Comparison of ENCODE assay signal across 34 mouse cellular contexts in the genomic region with DNA sequence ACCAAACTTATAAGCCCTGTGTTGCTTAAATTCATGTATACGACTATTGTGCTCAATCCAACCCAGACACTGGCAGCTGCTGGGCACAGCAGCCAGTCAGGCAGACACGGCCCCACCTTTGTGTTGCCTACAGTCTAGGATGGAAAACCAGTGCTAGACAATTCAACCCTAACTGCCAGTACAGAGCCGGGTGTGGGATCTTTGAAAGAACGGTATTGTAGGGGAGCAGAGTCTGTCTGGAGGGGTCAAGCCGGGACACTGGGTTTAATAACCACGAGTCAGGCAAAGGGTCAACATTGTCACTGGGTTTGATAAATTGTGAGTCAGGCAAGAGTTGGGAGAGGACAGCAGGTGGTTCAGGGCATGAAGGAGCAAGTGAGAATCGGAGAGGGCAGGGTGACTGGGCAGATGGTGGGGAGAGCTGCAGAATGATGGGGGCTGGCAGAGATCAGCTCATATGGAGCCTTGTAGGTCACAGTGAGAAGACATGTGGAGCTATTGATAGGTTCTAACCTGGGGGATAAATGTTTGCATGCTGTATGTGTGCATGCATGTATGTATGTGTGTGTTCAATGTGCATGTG. TPM values are rescaled to one million over a fixed set of nuclear protein-coding genes. Genes with fewer than 3 reads are reported as not detected.
DNase-seq lines count a peak whose midpoint lies in the region; ATAC-seq and TF ChIP-seq lines count a peak whose summit lies in the region.
"Had no signal": no experiment of that assay in that cellular context is flagged by ENCODE, and none has a peak within 500 bp of the region (broad histone marks: within the 10 kb centered on the region; RNA-seq: fewer than 3 reads in every experiment).

No protein-coding gene starts in this region.

- H3K27me3 ChIP-seq in hindbrain, embryonic 10.5 days (ENCODE audit: insufficient read depth, poor library complexity, severe bottlenecking), result peaks cover 10% of the 10 kb centered on the region; the same call in 1 of the 2 replicates
- no peaks in the 10 kb centered on the region for H3K27me3 ChIP-seq in hindbrain, postnatal 0 days (ENCODE audit: insufficient read depth, low read length)
- H3K27me3 ChIP-seq in intestine, postnatal 0 days (replicated peaks; ENCODE audit: control insufficient read depth, insufficient read depth, low read length), result no peaks in the 10 kb centered on the region
- H3K27me3 ChIP-seq: CH12.LX; forebrain, embryonic 15.5 days; heart, embryonic 13.5 days; midbrain, embryonic 15.5 days had no signal

- H3K36me3 ChIP-seq in hindbrain, embryonic 10.5 days, result no peaks in the 10 kb centered on the region
- H3K36me3 ChIP-seq in hindbrain, postnatal 0 days (ENCODE audit: insufficient read depth, low read length), result no peaks in the 10 kb centered on the region
- no peaks in the 10 kb centered on the region for H3K36me3 ChIP-seq in intestine, postnatal 0 days (ENCODE audit: control insufficient read depth, insufficient read depth)
- H3K36me3 ChIP-seq: forebrain, embryonic 15.5 days; heart, embryonic 13.5 days; limb, embryonic 13.5 days; midbrain, embryonic 10.5 days; midbrain, embryonic 15.5 days had no signal

- no peak overlapping the region for H3K4me2 ChIP-seq in hindbrain, postnatal 0 days (ENCODE audit: low read depth, low read length)
- no peak overlapping the region for H3K4me2 ChIP-seq in intestine, postnatal 0 days (replicated peaks; ENCODE audit: low read depth)
- H3K4me2 ChIP-seq: forebrain, embryonic 15.5 days; heart, embryonic 13.5 days; hindbrain, embryonic 14.5 days; limb, embryonic 13.5 days; liver, embryonic 11.5 days; midbrain, embryonic 15.5 days had no signal

- no peak for ATAC-seq in hindbrain, postnatal 0 days
- peak; percentile 29 for ATAC-seq in intestine, postnatal 0 days
- ATAC-seq: forebrain, embryonic 15.5 days; midbrain, embryonic 15.5 days had no signal

- DNase-seq in embryo, embryonic 10 days (ENCODE audit: low spot score), result peak; percentile 31
- no peak for DNase-seq in embryo, embryonic 9.5 days (ENCODE audit: extremely low spot score)
- peak; percentile 41 for DNase-seq in hindbrain, embryonic 10.5 days (ENCODE audit: low spot score)
- no peak for DNase-seq in hindbrain, postnatal 0 days (ENCODE audit: low spot score)
- peak; percentile 35 for DNase-seq in Muller cell, postnatal 12 days (ENCODE audit: inconsistent ontology term)
- DNase-seq in lung, postnatal 36 days, result no peak
- no peak for DNase-seq in cerebellum, postnatal 14 days
- DNase-seq: adrenal gland, postnatal 10 days; cerebellum, adult 8-10 months; cerebellum, postnatal 36 days; gastrocnemius, postnatal 25 days; heart, adult 2 months; heart, postnatal 10 days; kidney, adult 18-20 months; kidney, postnatal 36 days; right cerebral cortex, postnatal 4 days; thymus, adult 18-20 months; thymus, postnatal 25 days had no signal

- 56% methylated on average over 7 of the region's 7 CpGs for WGBS in hindbrain, embryonic 10.5 days
- 33% methylated on average over 7 of the region's 7 CpGs for WGBS in hindbrain, postnatal 0 days
- WGBS in intestine, postnatal 0 days, result 34% methylated on average over 7 of the region's 7 CpGs

- no peak overlapping the region for H3K4me3 ChIP-seq in hindbrain, embryonic 10.5 days
- no peak overlapping the region for H3K4me3 ChIP-seq in hindbrain, postnatal 0 days (ENCODE audit: low read length)
- H3K4me3 ChIP-seq in intestine, postnatal 0 days (ENCODE audit: low read depth, low read length), result no peak overlapping the region
- H3K4me3 ChIP-seq: forebrain, embryonic 15.5 days; heart, adult 2 months; heart, embryonic 13.5 days; layer of hippocampus, adult 2 months; left cerebral cortex, adult 2 months; limb, embryonic 13.5 days; midbrain, embryonic 10.5 days; midbrain, embryonic 15.5 days had no signal

- peaks cover 40% of the 10 kb centered on the region for H3K4me1 ChIP-seq in hindbrain, embryonic 10.5 days (replicated peaks)
- no peaks in the 10 kb centered on the region for H3K4me1 ChIP-seq in hindbrain, postnatal 0 days (ENCODE audit: insufficient read depth, low read length)
- no peaks in the 10 kb centered on the region for H3K4me1 ChIP-seq in intestine, postnatal 0 days (replicated peaks; ENCODE audit: control insufficient read depth, insufficient read depth, low read length)

- no peaks in the 10 kb centered on the region for H3K9me3 ChIP-seq in hindbrain, embryonic 10.5 days
- H3K9me3 ChIP-seq in hindbrain, postnatal 0 days (ENCODE audit: low read length), result no peaks in the 10 kb centered on the region
- no peaks in the 10 kb centered on the region for H3K9me3 ChIP-seq in intestine, postnatal 0 days (ENCODE audit: control insufficient read depth)
- H3K9me3 ChIP-seq: forebrain, embryonic 15.5 days; heart, embryonic 13.5 days; limb, embryonic 13.5 days; midbrain, embryonic 10.5 days; midbrain, embryonic 15.5 days had no signal

- peak overlapping the region; percentile 72 for H3K27ac ChIP-seq in hindbrain, embryonic 10.5 days
- H3K27ac ChIP-seq in hindbrain, postnatal 0 days, result no peak overlapping the region
- no peak overlapping the region for H3K27ac ChIP-seq in intestine, postnatal 0 days (ENCODE audit: low read depth, low read length)
- H3K27ac ChIP-seq: forebrain, embryonic 15.5 days; heart, adult 2 months; heart, embryonic 13.5 days; hindbrain, embryonic 14.5 days; layer of hippocampus, adult 2 months; left cerebral cortex, adult 2 months; limb, embryonic 13.5 days; macrophage; midbrain, embryonic 10.5 days; midbrain, embryonic 15.5 days; stomach, postnatal 0 days had no signal

- TF ChIP-seq CTCF in hindbrain, postnatal 0 days (IDR thresholded peaks at IDR 0.05; ENCODE audit: low read depth), result no peak
- no peak for TF ChIP-seq CTCF in intestine, postnatal 0 days (IDR thresholded peaks at IDR 0.05; ENCODE audit: low read depth)

- no peak overlapping the region for H3K9ac ChIP-seq in hindbrain, postnatal 0 days (replicated peaks; ENCODE audit: low read length)
- no peak overlapping the region for H3K9ac ChIP-seq in intestine, postnatal 0 days (ENCODE audit: low read depth, low read length)
- H3K9ac ChIP-seq: forebrain, embryonic 15.5 days; heart, embryonic 13.5 days; hindbrain, embryonic 14.5 days; limb, embryonic 13.5 days; midbrain, embryonic 15.5 days had no signal

RNA-seq across cellular contexts. Expression of gene March10, which starts 4.9 kb away (rescaled TPM):
- 0.39 and 0.41 TPM in 2 replicates for polyA plus RNA-seq in hindbrain, embryonic 10.5 days (2016; fragmentation: Nextera tagmentation; extraction: Ambion mirVana)
- 0.52 and 1.2 TPM in 2 replicates for total RNA-seq in hindbrain, postnatal 0 days (2014; rRNA removed)
- 0.52 and 0.58 TPM in 2 replicates for polyA plus RNA-seq in hindbrain, postnatal 0 days (2015; fragmentation: Nextera tagmentation; extraction: Ambion mirVana)
- polyA plus RNA-seq in intestine, postnatal 0 days (2015; fragmentation: Nextera tagmentation; extraction: Ambion mirVana), result not detected in 2 replicates
- total RNA-seq: adrenal gland, postnatal 10 days; CH12.LX; gastrocnemius, adult 18-20 months; gastrocnemius, postnatal 25 days; heart, adult 2 months; heart, postnatal 10 days had no signal
- polyA plus RNA-seq: limb, embryonic 13.5 days; liver, embryonic 11.5 days; liver, embryonic 16.5 days; macrophage; midbrain, embryonic 10.5 days; spleen, adult 2 months; stomach, postnatal 0 days had no signal

Comparison
In these comparisons a context has a peak if more than half of its experiments do, and no peak if none do; other contexts are left out.
1. DNase-seq: peak in embryo, embryonic 10 days (single experiment), hindbrain, embryonic 10.5 days (single experiment) and Muller cell, postnatal 12 days (single experiment); none in embryo, embryonic 9.5 days (single experiment), hindbrain, postnatal 0 days (single experiment), lung, postnatal 36 days (single experiment) and cerebellum, postnatal 14 days (0 of 2).